Mouse (Mus musculus): ENCODE measurements at regions not wholly inside any gene's neighbourhood (a gene's known extent, or its start where the extent isn't known, plus 50 kb on each side); places are given as distances from the start of the nearest gene placed in this dataset.
A peak's percentile ranks its signal among the peaks of the same experiment; 100 is the strongest.

- no peak for DNase-seq (ENCODE audit: extremely low spot score, low spot score)
- Histone ChIP-seq H3K36me3 (replicated peaks) (no peaks in the 10 kb centered on the region), H3K9me3 (no peaks in the 10 kb centered on the region), H3K4me3 (no peak overlapping the region), H3K27me3 (ENCODE audit: poor library complexity, severe bottlenecking) (peaks cover 12% of the 10 kb centered on the region; the same call in 1 of the 2 replicates), H3K4me1 (peaks cover 16% of the 10 kb centered on the region), H3K27ac (no peak overlapping the region)
- WGBS: 84% methylated on average over 6 of the region's 6 CpGs
Measured at GRCm38 (mm10) chr14:101382838-101383237, 182.7 kb upstream of the Prr30 start.

- Histone ChIP-seq H3K4me1 (peaks cover 16% of the 10 kb centered on the region), H3K9me3 (no peaks in the 10 kb centered on the region), H3K27ac (no peak overlapping the region), H3K36me3 (replicated peaks) (no peaks in the 10 kb centered on the region), H3K27me3 (ENCODE audit: poor library complexity, severe bottlenecking) (peaks cover 15% of the 10 kb centered on the region; the same call in 1 of the 2 replicates), H3K4me3 (no peak overlapping the region)
- no peak for DNase-seq (ENCODE audit: extremely low spot score, low spot score)
- WGBS: 78% methylated on average over 2 of the region's 2 CpGs
Measured at GRCm38 (mm10) chr14:101381943-101382342, 181.8 kb upstream of the Prr30 start.

DNA sequence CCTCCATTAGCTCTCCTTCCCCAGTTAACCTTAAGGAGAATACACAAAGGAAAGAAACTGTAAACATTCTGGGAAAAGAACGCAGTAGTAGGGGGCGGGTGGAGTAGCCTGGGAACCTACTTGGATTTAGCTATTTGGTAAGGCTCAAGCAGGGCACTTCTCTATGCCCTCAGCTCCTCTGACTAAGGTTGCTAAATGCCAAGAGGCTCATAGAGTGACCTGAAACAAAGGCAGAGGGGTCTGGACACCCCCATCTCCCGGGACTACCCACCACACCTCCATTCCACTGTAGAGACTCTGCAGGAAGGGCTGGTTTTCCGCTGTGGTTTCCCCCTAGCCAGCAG is 179.5 kb upstream of the Prr30 start:
- H3K9me3 ChIP-seq: no peaks in the 10 kb centered on the region
- no peaks in the 10 kb centered on the region for H3K36me3 ChIP-seq (replicated peaks)
- DNase-seq (ENCODE audit: extremely low spot score, low spot score): no peak
- peak overlapping the region; percentile 46 for H3K4me3 ChIP-seq
- peaks cover 16% of the 10 kb centered on the region for H3K4me1 ChIP-seq
- peak overlapping the region; percentile 80 for H3K27ac ChIP-seq
- H3K27me3 ChIP-seq (ENCODE audit: poor library complexity, severe bottlenecking): peaks cover 15% of the 10 kb centered on the region; the same call in 1 of the 2 replicates
- WGBS: 48% methylated on average over 4 of the region's 4 CpGs

DNA sequence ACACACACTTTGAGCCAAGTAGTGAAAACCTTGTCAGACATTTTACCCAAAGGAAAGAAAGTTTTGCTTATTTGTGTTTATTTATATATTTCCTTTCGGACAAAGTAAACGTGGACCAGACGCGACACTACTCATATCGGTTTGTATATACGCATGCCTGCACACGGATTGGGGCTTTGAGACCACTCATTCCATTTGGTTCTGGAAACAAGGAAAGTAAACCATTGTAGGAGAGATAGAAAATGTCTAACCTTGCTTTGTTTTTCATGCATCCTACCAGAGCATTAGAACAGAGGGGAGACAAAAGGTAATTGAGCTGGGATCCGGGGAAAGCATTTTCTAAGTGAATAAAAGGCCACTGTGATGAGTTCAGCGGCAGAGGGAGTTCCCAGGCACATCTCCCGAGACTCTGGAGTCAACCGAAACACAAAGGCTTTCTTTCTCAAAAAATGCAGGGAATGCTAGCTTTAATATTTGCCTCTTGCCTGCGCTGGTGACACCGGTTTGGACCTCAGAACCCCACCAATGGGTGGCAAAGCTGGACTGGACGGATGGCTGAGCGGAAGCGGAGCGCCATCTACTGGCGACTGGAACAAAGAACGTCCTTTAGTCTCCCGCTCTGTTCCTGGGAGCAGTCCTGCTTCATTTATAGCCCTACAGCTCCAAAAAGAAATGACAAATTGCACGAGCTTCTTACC is 179.0 kb upstream of the Prr30 start:
- Histone ChIP-seq H3K27ac (peak overlapping the region; percentile 80), H3K4me1 (peaks cover 16% of the 10 kb centered on the region), H3K36me3 (replicated peaks) (no peaks in the 10 kb centered on the region), H3K27me3 (ENCODE audit: poor library complexity, severe bottlenecking) (peaks cover 15% of the 10 kb centered on the region; the same call in 1 of the 2 replicates), H3K9me3 (no peaks in the 10 kb centered on the region), H3K4me3 (peak overlapping the region; percentile 46)
- WGBS: 25% methylated on average over 21 of the region's 21 CpGs
- DNase-seq (ENCODE audit: extremely low spot score, low spot score): peak; percentile 82

- peaks cover 15% of the 10 kb centered on the region; the same call in 1 of the 2 replicates for H3K27me3 ChIP-seq (ENCODE audit: poor library complexity, severe bottlenecking)
- DNase-seq (ENCODE audit: extremely low spot score, low spot score): no peak
- H3K4me1 ChIP-seq: peaks cover 16% of the 10 kb centered on the region
- H3K4me3 ChIP-seq: no peak overlapping the region
- no peaks in the 10 kb centered on the region for H3K9me3 ChIP-seq
- WGBS: 69% methylated on average over 8 of the region's 8 CpGs
- no peaks in the 10 kb centered on the region for H3K36me3 ChIP-seq (replicated peaks)
- no peak overlapping the region for H3K27ac ChIP-seq
Measured at GRCm38 (mm10) chr14:101378545-101378944, 178.4 kb upstream of the Prr30 start.

DNA sequence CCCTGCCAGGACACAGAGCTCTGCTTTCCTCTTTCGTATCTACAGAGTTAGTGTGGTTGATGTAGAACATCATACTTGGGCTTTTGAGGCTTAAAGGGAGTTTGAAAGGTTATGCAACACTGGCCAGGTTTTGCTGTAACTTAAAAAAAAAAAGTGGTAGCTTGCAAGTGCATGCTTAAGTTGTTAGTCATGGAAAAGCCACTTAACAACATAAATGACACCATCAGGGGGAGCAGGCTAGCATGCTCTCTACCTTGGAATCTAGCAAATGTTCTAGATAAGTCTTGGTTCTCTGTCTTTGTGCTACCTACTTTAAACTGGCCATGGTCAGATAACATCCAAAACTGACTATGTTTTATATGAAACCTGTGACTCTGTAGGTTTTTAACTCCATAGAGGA is 176.6 kb upstream of the Prr30 start:
- DNase-seq (ENCODE audit: extremely low spot score, low spot score): no peak
- Histone ChIP-seq H3K9me3 (no peaks in the 10 kb centered on the region), H3K27me3 (ENCODE audit: poor library complexity, severe bottlenecking) (peaks cover 15% of the 10 kb centered on the region; the same call in 1 of the 2 replicates), H3K27ac (no peak overlapping the region), H3K4me3 (no peak overlapping the region), H3K36me3 (replicated peaks) (no peaks in the 10 kb centered on the region), H3K4me1 (peaks cover 16% of the 10 kb centered on the region)
- WGBS: 80% methylated on average over 1 of the region's 1 CpGs

- WGBS: 72% methylated on average over 6 of the region's 6 CpGs
- peaks cover 15% of the 10 kb centered on the region; the same call in 1 of the 2 replicates for H3K27me3 ChIP-seq (ENCODE audit: poor library complexity, severe bottlenecking)
- no peak for DNase-seq (ENCODE audit: extremely low spot score, low spot score)
- no peaks in the 10 kb centered on the region for H3K36me3 ChIP-seq (replicated peaks)
- no peak overlapping the region for H3K27ac ChIP-seq
- H3K4me1 ChIP-seq: peaks cover 16% of the 10 kb centered on the region
- H3K4me3 ChIP-seq: no peak overlapping the region
- no peaks in the 10 kb centered on the region for H3K9me3 ChIP-seq
Measured at GRCm38 (mm10) chr14:101375833-101376232, 175.7 kb upstream of the Prr30 start.

GRCm38 (mm10) chr14:101373864-101374263 is 173.7 kb upstream of the Prr30 start:
- no peaks in the 10 kb centered on the region for H3K36me3 ChIP-seq (replicated peaks)
- peaks cover 7% of the 10 kb centered on the region for H3K4me1 ChIP-seq
- DNase-seq (ENCODE audit: extremely low spot score, low spot score): no peak
- no peaks in the 10 kb centered on the region for H3K9me3 ChIP-seq
- 94% methylated on average over 4 of the region's 4 CpGs for WGBS
- no peak overlapping the region for H3K4me3 ChIP-seq
- H3K27ac ChIP-seq: no peak overlapping the region
- H3K27me3 ChIP-seq (ENCODE audit: poor library complexity, severe bottlenecking): peaks cover 11% of the 10 kb centered on the region; the same call in 1 of the 2 replicates

DNA sequence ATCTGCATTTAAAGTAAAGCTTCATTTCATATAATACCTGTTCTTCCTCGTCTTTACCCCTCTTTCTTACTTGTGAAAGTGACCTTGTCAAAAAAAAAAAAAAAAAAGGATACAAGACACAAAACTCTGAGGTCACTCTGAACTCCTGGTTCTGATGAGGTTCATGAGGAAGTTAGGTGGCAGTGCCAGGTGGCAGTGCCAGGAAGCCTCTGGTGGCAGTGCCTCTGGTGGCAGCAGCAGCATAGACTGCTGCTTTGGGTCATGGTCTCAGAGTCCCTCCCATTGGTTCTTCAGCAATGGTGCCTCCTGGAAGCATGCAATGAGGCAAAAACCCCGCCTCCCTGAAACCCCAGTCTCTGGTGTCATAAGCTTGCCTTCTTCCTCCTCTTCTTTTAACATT is 159.7 kb upstream of the Prr30 start:
- Histone ChIP-seq H3K36me3 (replicated peaks) (no peaks in the 10 kb centered on the region), H3K9me3 (no peaks in the 10 kb centered on the region), H3K4me1 (no peaks in the 10 kb centered on the region), H3K27me3 (ENCODE audit: poor library complexity, severe bottlenecking) (no peaks in the 10 kb centered on the region), H3K27ac (no peak overlapping the region), H3K4me3 (no peak overlapping the region)
- 81% methylated on average over 2 of the region's 2 CpGs for WGBS
- no peak for DNase-seq (ENCODE audit: extremely low spot score, low spot score)

DNA sequence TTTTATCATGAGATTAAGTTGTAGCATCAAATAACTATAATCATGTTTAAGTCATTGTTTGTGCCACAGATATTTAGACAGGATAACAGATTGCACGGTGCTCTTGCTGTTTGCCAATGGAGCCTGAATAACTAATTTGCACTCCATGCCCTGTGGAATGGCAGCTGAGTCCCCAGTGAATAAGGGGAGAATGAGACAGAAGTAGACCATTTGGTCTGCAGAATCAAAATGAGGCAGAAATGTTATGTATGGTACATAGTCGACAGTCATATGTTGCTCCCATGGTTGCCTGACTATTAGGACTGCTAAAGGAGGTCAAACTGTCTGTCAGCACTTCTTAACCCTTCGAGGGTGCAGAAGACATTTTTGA is 152.9 kb upstream of the Prr30 start:
- WGBS: 56% methylated on average over 3 of the region's 3 CpGs
- no peak for DNase-seq (ENCODE audit: extremely low spot score, low spot score)
- H3K27me3 ChIP-seq (ENCODE audit: poor library complexity, severe bottlenecking): no peaks in the 10 kb centered on the region
- H3K27ac ChIP-seq: peak overlapping the region; percentile 64
- no peaks in the 10 kb centered on the region for H3K36me3 ChIP-seq (replicated peaks)
- H3K4me1 ChIP-seq: peaks cover 24% of the 10 kb centered on the region
- no peak overlapping the region for H3K4me3 ChIP-seq
- H3K9me3 ChIP-seq: no peaks in the 10 kb centered on the region

GRCm38 (mm10) chr14:101352046-101353008 is 152.2 kb upstream of the Prr30 start:
- H3K4me1 ChIP-seq: peaks cover 24% of the 10 kb centered on the region
- H3K36me3 ChIP-seq (replicated peaks): no peaks in the 10 kb centered on the region
- no peaks in the 10 kb centered on the region for H3K27me3 ChIP-seq (ENCODE audit: poor library complexity, severe bottlenecking)

DNA sequence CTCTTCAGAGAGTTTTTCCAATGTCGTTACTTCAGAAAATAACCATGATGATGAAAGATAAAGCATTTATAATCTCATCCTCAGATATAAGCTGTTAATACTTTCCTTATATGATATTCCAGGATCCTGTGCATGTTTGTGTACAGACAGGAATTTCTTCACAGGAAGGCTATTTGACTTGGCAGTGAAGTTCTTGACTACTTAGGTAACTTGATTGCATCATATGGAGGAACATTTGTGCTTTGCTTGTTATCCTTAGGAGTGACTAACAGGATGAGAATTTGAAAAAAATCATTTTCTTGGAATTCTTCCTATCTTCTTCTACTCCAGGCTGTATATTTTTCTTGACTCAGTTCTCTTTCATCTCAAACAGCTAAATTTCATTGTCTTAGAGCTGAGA is 140.2 kb upstream of the Prr30 start:
- Histone ChIP-seq H3K27ac (no peak overlapping the region), H3K4me3 (no peak overlapping the region), H3K4me1 (no peaks in the 10 kb centered on the region), H3K9me3 (no peaks in the 10 kb centered on the region), H3K36me3 (replicated peaks) (no peaks in the 10 kb centered on the region), H3K27me3 (ENCODE audit: poor library complexity, severe bottlenecking) (no peaks in the 10 kb centered on the region)
- DNase-seq (ENCODE audit: extremely low spot score, low spot score): no peak
- 92% methylated on average over 1 of the region's 1 CpGs for WGBS

More at GRCm38 (mm10) chr14:101352046-101353008, 152.2 kb upstream of the Prr30 start:
- 12% methylated on average over 6 of the region's 6 CpGs for WGBS
- no peaks in the 10 kb centered on the region for H3K9me3 ChIP-seq
- peak; percentile 73 for DNase-seq (ENCODE audit: extremely low spot score, low spot score)
- H3K4me3 ChIP-seq: no peak overlapping the region
- peak overlapping the region; percentile 64 for H3K27ac ChIP-seq

DNA sequence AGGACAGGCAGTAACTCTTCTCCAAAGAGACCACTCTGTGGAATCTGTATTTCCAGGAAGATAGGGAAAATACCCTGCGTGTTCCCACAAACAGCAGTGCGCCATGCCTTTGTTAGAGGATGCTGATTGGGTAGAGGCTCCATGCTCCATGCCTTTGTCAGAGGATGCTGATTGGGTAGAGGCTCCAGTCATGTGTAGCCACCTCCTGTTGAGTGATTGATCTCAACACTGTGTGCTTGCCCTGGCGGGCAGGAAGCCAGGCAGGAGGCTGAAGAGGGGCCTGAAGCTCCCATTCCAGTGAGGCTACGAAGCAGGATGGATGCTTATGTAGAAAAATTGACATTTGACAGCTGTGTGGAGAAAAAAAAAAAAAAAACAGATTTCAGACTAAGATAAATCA is 131.9 kb upstream of the Prr30 start:
- Histone ChIP-seq H3K27ac (0 out of 2 replicates have a peak overlapping the region, but pooled peaks have one; percentile 25), H3K9me3 (no peaks in the 10 kb centered on the region), H3K27me3 (ENCODE audit: poor library complexity, severe bottlenecking) (no peaks in the 10 kb centered on the region), H3K4me3 (no peak overlapping the region), H3K36me3 (replicated peaks) (no peaks in the 10 kb centered on the region), H3K4me1 (peaks cover 20% of the 10 kb centered on the region)
- 57% methylated on average over 4 of the region's 4 CpGs for WGBS
- DNase-seq (ENCODE audit: extremely low spot score, low spot score): no peak

Measured in forebrain, embryonic 10.5 days (tissue).